Mouse (Mus musculus) fibroblast of lung, adult 2 months (primary cell): ENCODE measurements around the gene Uck2.

Source experiments
- DNase-seq: peaks from one replicate; pipeline ENCODE4 v3.0.0-alpha.2; 2011; ENCODE audit warnings: low read depth

Uck2 gene

GRCm38 (mm10) chr1:167285320-167285355 is at the start of gene Uck2:
TSS of gene Uck2 (minus strand) at chr1:167285320.
- DNase-seq, result no peak

- DNase-seq, result no peak
Observed at GRCm38 (mm10) chr1:167331106-167331505, 46.0 kb upstream of the Uck2 start.

- DNase-seq, result no peak
Observed at GRCm38 (mm10) chr1:167328776-167329175, 43.7 kb upstream of the Uck2 start.

GRCm38 (mm10) chr1:167321691-167322090 is 36.6 kb upstream of the Uck2 start:
- DNase-seq, result no peak

GRCm38 (mm10) chr1:167313220-167313619 is 28.1 kb upstream of the Uck2 start:
- no peak for DNase-seq

- no peak for DNase-seq
Observed at GRCm38 (mm10) chr1:167312367-167312766, 27.2 kb upstream of the Uck2 start.

GRCm38 (mm10) chr1:167308261-167309054 is 23.3 kb upstream of the Uck2 start, which contains the start of gene Tmco1:
TSS of gene Tmco1 (plus strand) at chr1:167308378.
- DNase-seq, result peak; percentile 78

- no peak for DNase-seq
Observed at GRCm38 (mm10) chr1:167307674-167308073, 22.6 kb upstream of the Uck2 start.

GRCm38 (mm10) chr1:167306451-167307240 is 21.5 kb upstream of the Uck2 start:
- DNase-seq, result no peak

GRCm38 (mm10) chr1:167305501-167306137 is 20.5 kb upstream of the Uck2 start:
- DNase-seq, result no peak

GRCm38 (mm10) chr1:167300122-167300521 is 15.0 kb upstream of the Uck2 start:
- DNase-seq, result no peak

GRCm38 (mm10) chr1:167295679-167296402 is 10.7 kb upstream of the Uck2 start:
- DNase-seq, result no peak

- DNase-seq, result no peak
Observed at GRCm38 (mm10) chr1:167292447-167292846, 7.3 kb upstream of the Uck2 start.

GRCm38 (mm10) chr1:167291610-167292009 is 6.5 kb upstream of the Uck2 start:
- no peak for DNase-seq

- no peak for DNase-seq
Observed at GRCm38 (mm10) chr1:167290263-167290592, 5.1 kb upstream of the Uck2 start.

GRCm38 (mm10) chr1:167289567-167290262 is 4.6 kb upstream of the Uck2 start:
- no peak for DNase-seq

- no peak for DNase-seq
Observed at GRCm38 (mm10) chr1:167288665-167289538, 3.8 kb upstream of the Uck2 start.

- no peak for DNase-seq
Observed at GRCm38 (mm10) chr1:167287156-167287555, 2.0 kb upstream of the Uck2 start.

GRCm38 (mm10) chr1:167285356-167285755 is 236 bp upstream of the Uck2 start:
- DNase-seq, result no peak

- DNase-seq, result no peak
Observed at GRCm38 (mm10) chr1:167284837-167285319, 242 bp downstream of the Uck2 start.

GRCm38 (mm10) chr1:167284258-167284836 is 773 bp downstream of the Uck2 start:
- no peak for DNase-seq
